Mouse (Mus musculus) spleen, adult 2 months (tissue): ENCODE data around the gene Snx9. TPM values are rescaled to one million over a fixed set of nuclear protein-coding genes. Genes with fewer than 3 reads are reported as not detected.

Source experiments
- DNase-seq, 2 experiments: peaks; one replicate each; pipeline versions ENCODE4 v3.0.0 to v3.0.0-alpha.2; 2012 to 2021; ENCODE audit warnings: low spot score in 2 of 2, low read depth in 1 of 2
- H3K27ac ChIP-seq: fragments of 200-500 bp; 2 replicates; pipeline ENCODE4 v1.5.1; 2012; ENCODE audit warnings: low read length, inconsistent platforms; ENCODE audit not compliant: insufficient read depth
- H3K27me3 ChIP-seq: fragments of 200-500 bp; 2 replicates; pipeline ENCODE4 v1.6.1; 2012; ENCODE audit warnings: mild to moderate bottlenecking, moderate library complexity, low read length, inconsistent platforms; ENCODE audit not compliant: control insufficient read depth, insufficient read depth
- H3K36me3 ChIP-seq: fragments of 200-500 bp; 2 replicates; pipeline ENCODE4 v1.6.1; 2012; ENCODE audit warnings: mild to moderate bottlenecking, low read length, inconsistent platforms; ENCODE audit not compliant: control insufficient read depth, insufficient read depth
- H3K4me1 ChIP-seq: fragments of 200-500 bp; 2 replicates; pipeline ENCODE4 v1.6.1; 2011; ENCODE audit warnings: inconsistent platforms; ENCODE audit not compliant: control insufficient read depth, insufficient read depth, insufficient read length
- H3K4me3 ChIP-seq: fragments of 200-500 bp; 2 replicates; pipeline ENCODE4 v1.5.1; 2011; ENCODE audit warnings: mild to moderate bottlenecking, inconsistent platforms; ENCODE audit not compliant: insufficient read depth, insufficient read length; ENCODE audit errors: extremely low read depth
- CTCF ChIP-seq: fragments of 200-500 bp; IDR thresholded peaks from 2 replicates; pipeline ENCODE4 v1.5.1; 2011; ENCODE audit warnings: mild to moderate bottlenecking, inconsistent platforms; ENCODE audit not compliant: insufficient read depth, insufficient read length, insufficient replicate concordance; ENCODE audit errors: extremely low read depth
- POLR2A ChIP-seq: fragments of 200-500 bp; IDR thresholded peaks from 2 replicates; pipeline ENCODE4 v1.6.1; 2011; ENCODE audit warnings: low read depth, low read length, inconsistent platforms
- WGBS: fragments of 180-500 bp; shearing (Covaris S2); methylation state at CpG from one replicate; pipeline ENCODE4 v1.1.7; 2018; 5-methylcytosine and 5-hydroxymethylcytosine counted together
- polyA plus RNA-seq: library from polyadenylated mRNA; depleted of rRNA; stranded (reverse); fragments of >200 nt; gene quantifications from 2 replicates; pipeline ENCODE4 v1.2.3, GENCODE M21; 2012

Snx9 gene
- polyA plus RNA-seq, 1 experiment = 22.1 TPM

- 10% methylated on average over 3 of the region's 3 CpGs for WGBS
- H3K36me3 ChIP-seq = no peaks in the 10 kb centered on the region
- no peaks in the 10 kb centered on the region for H3K27me3 ChIP-seq
- H3K27ac ChIP-seq = peak overlapping the region; percentile 78
- TF ChIP-seq POLR2A (no peak), CTCF (no peak)
- peaks cover 40% of the 10 kb centered on the region for H3K4me1 ChIP-seq
- H3K4me3 ChIP-seq = no peak overlapping the region
- peak in 1 of 2 experiments; percentile 50 for DNase-seq
Measured at GRCm38 (mm10) chr17:5807847-5808386, 33.2 kb upstream of the Snx9 start.

- 38% methylated on average over 8 of the region's 8 CpGs for WGBS
- peak in 1 of 2 experiments; percentile 66 for DNase-seq
- Histone ChIP-seq H3K27me3 (no peaks in the 10 kb centered on the region), H3K36me3 (no peaks in the 10 kb centered on the region), H3K4me1 (peaks cover 9% of the 10 kb centered on the region; the same call in 1 of the 2 replicates), H3K4me3 (no peak overlapping the region), H3K27ac (peak overlapping the region; percentile 44)
- no peak for TF ChIP-seq CTCF
Measured at GRCm38 (mm10) chr17:5813863-5814640, 27.1 kb upstream of the Snx9 start.

- H3K36me3 ChIP-seq = no peaks in the 10 kb centered on the region
- 16% methylated on average over 1 of the region's 1 CpGs for WGBS
- DNase-seq = no peak
- TF ChIP-seq CTCF (no peak), POLR2A (no peak)
- H3K4me1 ChIP-seq = peaks cover 9% of the 10 kb centered on the region; the same call in 1 of the 2 replicates
- H3K27ac ChIP-seq = peak overlapping the region; percentile 44; the same call in 1 of the 2 replicates
- no peaks in the 10 kb centered on the region for H3K27me3 ChIP-seq
- no peak overlapping the region for H3K4me3 ChIP-seq
Measured at GRCm38 (mm10) chr17:5814641-5814920, 26.5 kb upstream of the Snx9 start.

GRCm38 (mm10) chr17:5817871-5818270, 23.3 kb upstream of the Snx9 start:
- H3K4me3 ChIP-seq = no peak overlapping the region
- no peak overlapping the region for H3K27ac ChIP-seq
- no peaks in the 10 kb centered on the region for H3K36me3 ChIP-seq
- H3K27me3 ChIP-seq = no peaks in the 10 kb centered on the region
- TF ChIP-seq CTCF = no peak
- no peak for TF ChIP-seq POLR2A
- 58% methylated on average over 2 of the region's 2 CpGs for WGBS
- no peak for DNase-seq
- H3K4me1 ChIP-seq = peaks cover 9% of the 10 kb centered on the region; the same call in 1 of the 2 replicates

- Histone ChIP-seq H3K27me3 (no peaks in the 10 kb centered on the region), H3K27ac (no peak overlapping the region), H3K4me1 (peaks cover 3% of the 10 kb centered on the region; the same call in 1 of the 2 replicates), H3K4me3 (no peak overlapping the region), H3K36me3 (no peaks in the 10 kb centered on the region)
- DNase-seq = no peak
- 87% methylated on average over 6 of the region's 6 CpGs for WGBS
- no peak for TF ChIP-seq CTCF
- no peak for TF ChIP-seq POLR2A
Measured at GRCm38 (mm10) chr17:5819105-5819504, 22.0 kb upstream of the Snx9 start.

GRCm38 (mm10) chr17:5819799-5820201, 21.3 kb upstream of the Snx9 start:
- H3K36me3 ChIP-seq = no peaks in the 10 kb centered on the region
- DNase-seq = no peak
- H3K4me1 ChIP-seq = peaks cover 3% of the 10 kb centered on the region; the same call in 1 of the 2 replicates
- H3K4me3 ChIP-seq = no peak overlapping the region
- H3K27me3 ChIP-seq = no peaks in the 10 kb centered on the region
- 90% methylated on average over 9 of the region's 9 CpGs for WGBS
- no peak overlapping the region for H3K27ac ChIP-seq
- TF ChIP-seq POLR2A (no peak), CTCF (no peak)

GRCm38 (mm10) chr17:5822541-5822940, 18.6 kb upstream of the Snx9 start:
- no peak for DNase-seq
- Histone ChIP-seq H3K27ac (no peak overlapping the region), H3K27me3 (no peaks in the 10 kb centered on the region), H3K36me3 (no peaks in the 10 kb centered on the region), H3K4me3 (no peak overlapping the region), H3K4me1 (peaks cover 2% of the 10 kb centered on the region; the same call in 1 of the 2 replicates)
- WGBS = 81% methylated on average over 2 of the region's 2 CpGs
- TF ChIP-seq CTCF = no peak
- no peak for TF ChIP-seq POLR2A
